Mouse (Mus musculus) lung, embryonic 14.5 days (tissue): ENCODE data around the gene Arfgap2. TPM values are rescaled to one million over a fixed set of nuclear protein-coding genes. Genes with fewer than 3 reads are reported as not detected.

Experiments used
- ATAC-seq: fragments of 200-750 bp; cut with Nextera tagmentation; 2 replicates; pipeline ENCODE4 v1.8.0; 2017; ENCODE audit warnings: mild to moderate bottlenecking, moderate TSS enrichment, moderate library complexity; ENCODE audit not compliant: insufficient read depth
- DNase-seq: peaks from one replicate; pipeline ENCODE4 v3.0.0-alpha.2; 2015
- H3K27ac ChIP-seq: fragments of 300-500 bp; sonication (generic); 2 replicates; pipeline ENCODE4 v1.5.1; 2014; ENCODE audit warnings: low read depth, mild to moderate bottlenecking, moderate library complexity
- H3K27me3 ChIP-seq: fragments of 300-500 bp; sonication (generic); 2 replicates; pipeline ENCODE4 v1.6.1; 2014; ENCODE audit warnings: low read length, control low read depth; ENCODE audit not compliant: insufficient read depth
- H3K36me3 ChIP-seq: fragments of 300-500 bp; sonication (generic); 2 replicates; pipeline ENCODE4 v1.6.1; 2014; ENCODE audit warnings: control low read depth; ENCODE audit not compliant: insufficient read depth
- H3K4me1 ChIP-seq: fragments of 300-500 bp; sonication (generic); 2 replicates; pipeline ENCODE4 v1.6.1; 2014; ENCODE audit warnings: antibody characterized with exemption, control low read depth; ENCODE audit not compliant: insufficient read depth
- H3K4me2 ChIP-seq: fragments of 300-500 bp; sonication (generic); 2 replicates; pipeline ENCODE4 v1.6.1; 2014; ENCODE audit warnings: mild to moderate bottlenecking
- H3K4me3 ChIP-seq: fragments of 300-500 bp; sonication (generic); 2 replicates; pipeline ENCODE4 v1.5.1; 2014; ENCODE audit warnings: low read depth, low read length
- H3K9ac ChIP-seq: fragments of 300-500 bp; sonication (generic); 2 replicates; pipeline ENCODE4 v1.6.1; 2014
- H3K9me3 ChIP-seq: fragments of 300-500 bp; sonication (generic); 2 replicates; pipeline ENCODE4 v1.6.1; 2016; ENCODE audit warnings: low read depth, low read length, control low read depth
- CTCF ChIP-seq: IDR thresholded peaks from 2 replicates; pipeline ENCODE4 v1.5.1; 2016; ENCODE audit warnings: antibody characterized with exemption, low read depth
- WGBS: fragments of 180-500 bp; shearing (Covaris S2); extraction: QIAGEN DNeasy Blood & Tissue Kit; methylation state at CpG from one replicate; pipeline ENCODE4 v1.1.7; 2014; 5-methylcytosine and 5-hydroxymethylcytosine counted together
- polyA plus RNA-seq: library from polyadenylated mRNA; unstranded; fragments of >200 nt; fragmentation: Nextera tagmentation; extraction: Ambion mirVana; gene quantifications from 2 replicates; pipeline ENCODE4 v1.2.1, GENCODE M21; 2014

Arfgap2 gene
- polyA plus RNA-seq, 1 experiment from 2014 or later, result 81.1 TPM

DNA sequence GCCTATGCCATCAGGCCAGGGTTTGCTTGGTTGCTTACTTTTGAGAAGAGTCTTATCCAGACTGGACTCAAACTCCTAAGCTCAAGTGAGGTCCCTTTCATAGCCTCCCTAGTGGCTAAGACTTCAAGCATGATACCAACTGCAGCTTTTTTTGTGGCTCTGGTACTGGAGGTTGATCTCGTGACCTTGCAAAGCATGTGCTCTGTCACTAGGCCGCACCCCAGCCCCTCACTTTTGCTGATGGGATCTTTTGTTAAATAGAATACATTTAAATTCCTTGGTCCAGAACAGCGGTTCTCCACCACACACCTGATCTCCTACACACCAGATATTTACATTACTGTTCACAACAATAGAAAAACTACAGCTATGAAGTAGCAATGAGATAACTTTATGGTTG lies 29.5 kb downstream of the Arfgap2 start:
- no peak for DNase-seq
- Histone ChIP-seq H3K4me1 (no peaks in the 10 kb centered on the region), H3K9ac (no peak overlapping the region), H3K4me2 (no peak overlapping the region), H3K36me3 (no peaks in the 10 kb centered on the region), H3K27ac (no peak overlapping the region), H3K27me3 (no peaks in the 10 kb centered on the region), H3K9me3 (no peaks in the 10 kb centered on the region), H3K4me3 (no peak overlapping the region)
- 94% methylated on average over 3 of the region's 3 CpGs for WGBS
- ATAC-seq, result no peak
- TF ChIP-seq CTCF, result no peak

GRCm38 (mm10) chr2:91295895-91296294 lies 31.1 kb downstream of the Arfgap2 start:
- TF ChIP-seq CTCF, result no peak
- H3K4me2 ChIP-seq, result no peak overlapping the region
- no peaks in the 10 kb centered on the region for H3K9me3 ChIP-seq
- H3K27me3 ChIP-seq, result no peaks in the 10 kb centered on the region
- no peak overlapping the region for H3K4me3 ChIP-seq
- no peak overlapping the region for H3K27ac ChIP-seq
- ATAC-seq, result no peak
- no peak overlapping the region for H3K9ac ChIP-seq
- H3K4me1 ChIP-seq, result no peaks in the 10 kb centered on the region
- H3K36me3 ChIP-seq, result no peaks in the 10 kb centered on the region
- no peak for DNase-seq
- 92% methylated on average over 5 of the region's 5 CpGs for WGBS

- no peak for TF ChIP-seq CTCF
- Histone ChIP-seq H3K4me2 (no peak overlapping the region), H3K4me1 (no peaks in the 10 kb centered on the region), H3K36me3 (no peaks in the 10 kb centered on the region), H3K27ac (peak overlapping the region; percentile 63; the same call in 1 of the 2 replicates), H3K9me3 (no peaks in the 10 kb centered on the region), H3K27me3 (no peaks in the 10 kb centered on the region), H3K4me3 (no peak overlapping the region), H3K9ac (no peak overlapping the region)
- peak; percentile 34 for DNase-seq
- WGBS, result 53% methylated on average over 3 of the region's 3 CpGs
- ATAC-seq, result peak; percentile 89
These were observed 34.4 kb downstream of the Arfgap2 start for GRCm38 (mm10) chr2:91299156-91299555.

GRCm38 (mm10) chr2:91300784-91301183 lies 36.0 kb downstream of the Arfgap2 start:
- DNase-seq (no peak), ATAC-seq (no peak)
- peak; percentile 47 for TF ChIP-seq CTCF

DNA sequence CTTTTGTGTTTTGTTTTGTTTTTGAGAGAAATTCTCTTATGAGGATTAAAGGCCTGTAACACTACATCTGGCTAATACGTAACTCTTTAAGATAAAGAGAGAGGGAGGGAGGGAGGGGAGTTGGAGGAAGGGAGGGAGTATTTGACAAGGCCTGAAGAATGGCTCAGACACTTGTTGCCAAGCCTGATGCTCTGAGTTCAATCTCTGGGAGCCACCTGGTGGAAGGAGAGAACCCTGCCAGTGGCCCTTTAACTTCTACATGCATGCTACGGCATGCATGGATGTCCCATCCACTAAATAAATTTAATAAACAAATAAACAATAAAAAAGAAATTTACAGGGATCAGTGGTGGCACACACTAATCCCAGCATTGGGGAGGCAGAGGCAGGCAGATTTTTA lies 37.1 kb downstream of the Arfgap2 start:
- DNase-seq, result peak; percentile 24
- H3K9ac ChIP-seq, result no peak overlapping the region
- TF ChIP-seq CTCF, result no peak
- no peaks in the 10 kb centered on the region for H3K9me3 ChIP-seq
- ATAC-seq, result no peak
- no peaks in the 10 kb centered on the region for H3K4me1 ChIP-seq
- 58% methylated on average over 2 of the region's 2 CpGs for WGBS
- H3K4me2 ChIP-seq, result no peak overlapping the region
- H3K27ac ChIP-seq, result no peak overlapping the region
- no peaks in the 10 kb centered on the region for H3K27me3 ChIP-seq
- no peak overlapping the region for H3K4me3 ChIP-seq
- H3K36me3 ChIP-seq, result no peaks in the 10 kb centered on the region

More at GRCm38 (mm10) chr2:91300784-91301183, 36.0 kb downstream of the Arfgap2 start:
- Histone ChIP-seq H3K36me3 (no peaks in the 10 kb centered on the region), H3K4me3 (no peak overlapping the region), H3K4me1 (no peaks in the 10 kb centered on the region), H3K27me3 (no peaks in the 10 kb centered on the region), H3K27ac (no peak overlapping the region), H3K4me2 (no peak overlapping the region), H3K9ac (no peak overlapping the region), H3K9me3 (no peaks in the 10 kb centered on the region)
- WGBS, result 90% methylated on average over 2 of the region's 2 CpGs

- Histone ChIP-seq H3K9me3 (no peaks in the 10 kb centered on the region), H3K4me2 (no peak overlapping the region), H3K27me3 (no peaks in the 10 kb centered on the region), H3K36me3 (no peaks in the 10 kb centered on the region), H3K4me3 (no peak overlapping the region), H3K4me1 (no peaks in the 10 kb centered on the region), H3K27ac (no peak overlapping the region), H3K9ac (no peak overlapping the region)
- WGBS, result 45% methylated on average over 3 of the region's 3 CpGs
- no peak for ATAC-seq
- no peak for DNase-seq
- no peak for TF ChIP-seq CTCF
These were observed 38.1 kb downstream of the Arfgap2 start for GRCm38 (mm10) chr2:91302845-91303244.

- Histone ChIP-seq H3K4me1 (no peaks in the 10 kb centered on the region), H3K9ac (no peak overlapping the region), H3K4me2 (no peak overlapping the region), H3K36me3 (no peaks in the 10 kb centered on the region), H3K27ac (no peak overlapping the region), H3K4me3 (no peak overlapping the region), H3K27me3 (no peaks in the 10 kb centered on the region), H3K9me3 (no peaks in the 10 kb centered on the region)
- no peak for DNase-seq
- TF ChIP-seq CTCF, result no peak
- 91% methylated on average over 9 of the region's 9 CpGs for WGBS
- no peak for ATAC-seq
These were observed 41.2 kb downstream of the Arfgap2 start for GRCm38 (mm10) chr2:91305926-91306325.

- Histone ChIP-seq H3K27ac (no peak overlapping the region), H3K9me3 (no peaks in the 10 kb centered on the region), H3K4me3 (no peak overlapping the region), H3K27me3 (no peaks in the 10 kb centered on the region), H3K9ac (no peak overlapping the region), H3K4me1 (no peaks in the 10 kb centered on the region), H3K36me3 (no peaks in the 10 kb centered on the region), H3K4me2 (no peak overlapping the region)
- ATAC-seq (no peak), DNase-seq (no peak)
- no peak for TF ChIP-seq CTCF
These were observed 41.8 kb downstream of the Arfgap2 start for GRCm38 (mm10) chr2:91306589-91306988.
